Mouse (Mus musculus) ovary, postnatal 10 days (tissue): Measurements from ENCODE around the gene Erbb2.

Source experiments
- DNase-seq: peaks from one replicate; pipeline ENCODE4 v3.0.0; 2022; ENCODE audit warnings: low spot score

Erbb2 gene

DNA sequence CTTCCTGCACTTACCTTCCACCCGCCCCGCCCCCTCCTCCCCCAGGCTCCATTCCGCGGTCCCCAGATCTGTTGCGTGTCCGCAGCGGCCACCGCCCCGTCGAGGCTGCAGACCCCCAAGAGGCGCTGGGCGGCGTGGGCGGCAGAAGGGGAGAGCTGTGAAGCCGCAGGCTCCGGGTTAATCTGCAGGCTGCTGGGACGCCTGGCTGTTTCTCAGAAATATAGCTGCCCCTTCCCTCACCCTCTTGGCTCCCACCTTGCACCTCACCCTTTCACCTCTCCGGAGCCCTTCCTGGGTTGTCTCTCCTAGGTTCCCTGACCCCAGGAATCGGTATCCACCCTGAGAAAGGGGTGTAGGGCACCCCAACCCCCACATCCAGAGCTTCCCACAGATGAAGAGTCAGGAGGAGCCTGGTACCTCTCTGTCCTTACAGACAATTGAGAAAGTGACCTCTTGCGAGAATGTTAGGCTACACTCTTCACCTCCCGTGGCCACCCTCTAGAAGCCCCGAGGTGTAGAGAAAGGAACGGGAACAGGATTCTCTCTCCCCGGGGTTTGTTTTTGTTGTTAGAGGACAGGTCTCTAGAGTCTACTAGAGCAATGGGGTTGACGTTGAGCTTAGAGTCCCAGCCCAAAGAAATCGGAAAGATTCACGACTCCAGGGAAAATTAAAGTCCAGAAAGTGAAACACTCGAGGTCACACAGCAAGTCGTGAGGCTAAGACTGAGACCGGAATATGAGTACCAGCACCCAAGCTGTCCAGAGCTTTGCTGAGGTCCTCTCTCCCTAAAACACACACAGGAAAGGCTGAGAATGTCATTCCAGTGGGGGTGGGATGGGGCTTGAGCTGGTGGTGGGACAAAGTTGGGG, 46.1 kb downstream of the Erbb2 start:
- DNase-seq: no peak

DNA sequence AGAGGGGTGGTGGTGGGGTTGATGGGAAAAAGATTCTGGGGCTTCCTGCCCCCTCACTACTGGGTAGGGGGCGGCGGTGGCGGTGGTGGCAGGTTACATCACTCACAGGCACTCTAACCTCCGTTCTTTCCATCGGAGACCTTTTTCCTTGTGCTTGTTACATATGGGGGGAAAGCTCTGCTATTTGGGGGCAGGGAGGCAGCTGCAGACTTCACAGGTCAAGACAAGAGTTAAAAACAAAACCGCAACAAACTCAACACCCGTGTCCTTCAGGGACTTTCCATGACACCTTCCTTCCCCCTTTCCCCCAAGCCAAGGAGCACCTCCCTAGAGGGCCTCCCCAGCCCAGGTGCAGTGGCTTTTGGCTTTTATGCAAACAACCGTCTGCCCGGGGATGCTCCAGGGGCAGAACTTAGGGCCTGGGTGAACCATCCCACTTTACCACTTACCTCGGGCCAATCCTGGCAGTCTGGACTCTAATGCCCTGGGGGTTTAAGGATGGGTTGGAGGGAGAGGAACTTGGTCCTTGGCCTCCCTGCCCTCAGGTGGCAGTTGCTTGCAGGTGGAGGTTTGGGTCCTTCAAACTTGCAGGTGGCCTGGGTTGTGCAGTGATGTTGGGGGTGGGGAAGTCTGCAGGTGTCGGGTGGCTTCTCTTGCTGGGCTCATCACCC, 46.9 kb downstream of the Erbb2 start:
- DNase-seq: no peak

DNA sequence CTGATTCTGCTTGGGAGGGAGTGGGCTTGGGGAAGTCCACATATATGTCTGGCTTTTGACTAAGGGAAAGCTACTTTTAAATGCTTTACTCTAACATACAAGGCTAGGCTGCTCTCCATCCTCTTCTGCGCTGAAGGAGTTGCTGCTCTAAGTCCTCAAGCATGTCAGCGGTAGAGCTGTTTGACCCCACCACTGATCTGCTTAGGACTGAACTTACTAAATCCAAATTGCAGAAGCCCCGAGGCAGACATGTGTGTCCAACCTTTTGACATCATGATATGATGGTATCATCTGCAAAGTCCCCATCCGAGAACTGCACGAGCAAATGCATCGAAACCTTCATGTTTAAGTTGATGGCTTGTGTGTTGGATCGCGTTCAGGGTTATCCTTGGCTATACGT, 47.6 kb downstream of the Erbb2 start:
- no peak for DNase-seq

DNA sequence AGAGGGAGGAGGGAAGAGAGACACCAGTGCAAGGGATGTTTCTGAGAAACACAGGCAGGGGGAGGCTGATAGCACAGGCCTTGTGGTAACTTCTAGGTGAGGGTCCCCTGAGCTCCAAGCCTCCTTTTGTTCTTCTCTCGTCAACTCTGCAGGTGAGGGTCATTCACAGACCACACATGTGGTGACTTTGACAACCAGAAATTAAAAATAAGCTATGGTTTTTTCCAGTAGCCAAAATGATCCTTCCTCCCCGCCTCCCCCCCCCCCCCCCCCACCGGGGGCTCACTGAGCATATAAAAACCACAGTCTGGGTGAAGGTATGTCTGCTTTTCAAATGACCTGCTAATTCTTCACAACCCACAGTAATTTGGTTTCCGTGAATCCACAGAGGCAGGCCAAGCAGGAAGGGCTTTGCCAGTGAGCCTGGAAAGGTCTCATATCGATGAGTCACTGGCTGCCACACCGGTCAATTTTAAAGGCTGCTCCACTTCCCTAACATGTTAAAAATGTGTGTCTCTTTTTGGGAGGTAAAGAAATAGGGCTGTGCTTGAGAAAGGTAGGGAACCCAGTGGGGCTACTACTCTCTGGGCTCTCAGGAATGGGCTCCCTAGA, 48.9 kb downstream of the Erbb2 start:
- no peak for DNase-seq

DNA sequence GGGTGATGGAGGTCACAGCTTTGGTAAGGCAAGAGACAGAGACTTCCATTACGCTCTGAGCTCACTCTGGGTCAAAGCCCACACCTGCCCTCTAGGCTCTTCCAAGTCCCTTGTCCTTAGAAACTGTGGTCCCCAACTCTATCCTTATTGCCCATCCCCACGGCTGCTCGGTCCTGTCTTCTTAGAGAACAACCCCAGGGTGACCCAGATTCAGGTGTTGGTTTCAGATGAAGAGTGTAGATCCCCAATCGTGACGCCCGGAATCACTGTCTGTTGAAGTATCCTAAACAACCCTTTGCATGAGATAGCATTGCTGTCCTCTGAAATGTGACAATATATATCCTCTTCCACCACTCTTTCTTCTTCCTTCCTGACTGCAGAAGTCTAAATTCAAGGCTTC, 50.0 kb downstream of the Erbb2 start:
- no peak for DNase-seq

DNA sequence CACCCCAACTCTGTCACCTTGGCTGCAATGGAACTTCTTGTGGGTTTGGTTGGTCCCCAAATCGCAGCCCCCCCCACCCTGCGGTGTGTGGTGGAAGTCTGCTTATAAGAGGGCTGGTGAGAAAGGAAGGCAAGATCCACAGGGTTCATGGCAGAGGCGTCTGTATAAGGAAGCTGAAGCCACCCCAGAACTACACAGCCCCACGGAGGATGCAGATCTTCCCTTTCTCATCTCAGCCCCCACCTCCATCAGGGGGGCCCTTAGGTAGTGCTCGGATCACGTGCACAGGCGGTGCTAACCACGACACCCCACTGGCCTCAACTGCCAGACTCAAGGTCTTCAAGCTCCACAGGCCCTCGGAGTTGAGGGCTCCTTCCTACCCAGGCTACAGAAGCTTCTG, 51.6 kb downstream of the Erbb2 start:
- DNase-seq: no peak

DNA sequence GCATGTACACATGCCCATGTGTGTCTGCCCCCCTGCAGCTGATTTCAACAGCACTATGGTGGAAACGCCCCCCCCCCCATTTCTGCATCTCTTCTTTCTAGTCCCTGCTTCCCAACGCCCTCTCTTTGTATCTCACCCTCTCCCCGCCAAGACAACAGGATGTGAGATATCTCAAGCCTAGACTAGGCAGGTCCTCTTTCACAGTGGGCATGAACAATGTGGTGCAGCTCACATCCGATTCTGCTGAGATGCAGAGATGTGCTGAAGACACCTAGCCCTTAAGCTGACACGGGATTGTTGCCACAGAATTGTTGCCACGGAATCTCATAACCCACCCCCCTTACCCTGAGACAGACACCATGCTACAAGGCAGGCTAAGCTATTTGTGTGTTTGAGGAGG, 52.2 kb downstream of the Erbb2 start:
- no peak for DNase-seq

DNA sequence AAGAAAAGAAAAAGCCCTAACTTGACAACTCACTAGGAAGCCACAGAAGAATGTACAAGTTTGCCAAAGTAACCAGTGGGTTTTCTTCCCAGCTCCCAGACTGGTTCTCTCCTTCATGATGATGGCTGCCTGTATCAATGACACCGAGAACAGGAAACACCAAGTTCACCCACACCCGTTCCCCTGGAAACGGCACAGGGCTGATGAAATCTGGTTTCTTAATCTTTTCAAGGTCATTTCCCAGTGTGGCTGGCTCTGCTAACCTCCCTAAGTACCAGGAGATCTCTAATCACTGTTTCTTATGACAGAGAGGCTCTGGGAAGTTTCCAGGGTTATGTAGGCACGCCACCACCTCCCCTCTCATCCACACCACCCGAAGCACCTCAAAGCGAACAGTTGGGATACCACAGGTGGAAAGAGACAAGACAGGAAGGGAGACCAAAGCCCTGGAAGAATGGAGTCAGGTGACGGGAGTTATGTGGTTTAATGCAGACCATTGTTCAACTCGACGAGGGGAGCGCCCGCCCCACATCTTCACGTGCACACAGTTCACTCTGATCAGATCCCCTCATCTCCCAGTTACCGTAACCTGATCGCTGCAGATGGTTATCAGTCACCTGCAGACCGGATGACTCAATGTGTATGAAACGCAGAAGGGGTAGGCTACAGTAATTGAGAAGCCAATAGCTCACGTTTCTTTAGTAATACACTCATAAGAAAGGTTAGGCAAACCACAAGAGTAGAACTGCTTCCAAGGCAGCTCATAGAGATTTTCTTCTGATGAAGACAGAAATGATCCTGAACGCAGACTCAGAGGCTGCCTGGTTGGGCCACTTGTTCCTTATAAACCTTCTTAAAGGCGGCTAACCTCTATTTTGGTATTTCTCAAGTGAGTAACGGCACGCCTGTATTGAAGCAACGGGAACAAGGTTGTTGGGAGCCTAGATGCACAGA, 57.8 kb downstream of the Erbb2 start:
- no peak for DNase-seq

DNA sequence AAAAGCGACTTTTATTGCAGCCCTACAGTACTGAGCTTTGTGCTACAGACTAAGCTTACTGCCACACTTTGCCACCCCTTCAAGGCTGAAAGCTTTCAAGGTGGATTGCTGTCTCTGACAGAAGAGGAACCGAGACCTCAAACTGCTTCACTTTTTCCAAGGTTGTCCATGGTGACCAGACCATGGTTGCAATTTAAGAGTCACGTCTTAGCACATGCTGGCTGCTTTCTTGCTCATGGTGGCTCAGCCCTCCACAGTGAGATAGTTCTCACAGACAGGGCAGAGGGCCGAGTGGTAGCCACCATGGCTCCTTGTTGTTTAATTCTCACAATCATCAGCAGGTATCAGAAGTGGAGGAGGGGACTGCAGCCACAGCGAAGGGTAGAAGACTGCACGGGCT, 58.5 kb downstream of the Erbb2 start:
- no peak for DNase-seq

DNA sequence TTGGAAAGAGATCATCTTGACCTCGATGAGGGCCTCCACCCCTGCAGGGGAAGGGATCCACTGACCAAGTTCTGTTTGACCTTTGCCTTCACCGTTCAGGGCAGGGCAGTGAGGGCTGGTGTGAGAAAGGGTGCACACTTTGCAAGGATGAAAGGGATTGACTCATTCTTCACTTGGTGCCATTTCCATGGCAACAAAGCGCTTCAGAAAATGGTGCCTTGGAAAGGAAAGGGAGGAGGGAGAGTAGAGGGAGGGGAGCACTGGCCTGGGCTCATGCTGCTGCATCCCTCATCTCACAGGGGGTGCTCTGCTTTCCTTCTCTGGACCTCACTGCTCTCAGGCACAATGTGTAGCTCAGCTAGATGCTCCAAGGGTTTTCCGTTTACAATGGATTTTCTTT, 60.4 kb downstream of the Erbb2 start:
- no peak for DNase-seq

DNA sequence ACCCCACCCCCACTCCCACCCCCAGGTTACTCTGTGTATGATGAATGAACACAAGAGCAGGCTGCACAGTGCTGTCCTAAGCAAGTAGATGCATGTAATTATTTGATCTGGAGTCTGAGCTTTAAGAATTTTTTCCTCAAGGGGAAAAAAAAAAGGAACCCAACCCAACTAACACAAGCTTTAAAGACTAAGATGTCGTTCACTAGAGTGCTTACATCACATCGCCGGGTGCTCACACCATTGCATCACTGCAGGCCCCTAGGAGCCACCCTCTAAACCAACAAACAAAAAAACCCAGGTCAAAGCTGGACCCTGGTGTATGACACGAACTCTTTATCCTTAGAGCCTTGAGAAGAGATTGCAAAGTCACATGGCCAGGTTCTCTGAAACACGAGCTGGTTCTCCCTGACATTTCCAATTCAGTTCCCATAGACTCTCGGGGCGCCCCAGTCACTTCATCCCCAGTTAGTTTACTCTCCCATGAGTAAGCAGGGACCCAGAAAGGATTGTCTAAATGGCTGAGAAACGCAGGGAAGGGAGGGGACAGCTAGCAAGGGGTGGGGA, 61.7 kb downstream of the Erbb2 start:
- DNase-seq: no peak

DNA sequence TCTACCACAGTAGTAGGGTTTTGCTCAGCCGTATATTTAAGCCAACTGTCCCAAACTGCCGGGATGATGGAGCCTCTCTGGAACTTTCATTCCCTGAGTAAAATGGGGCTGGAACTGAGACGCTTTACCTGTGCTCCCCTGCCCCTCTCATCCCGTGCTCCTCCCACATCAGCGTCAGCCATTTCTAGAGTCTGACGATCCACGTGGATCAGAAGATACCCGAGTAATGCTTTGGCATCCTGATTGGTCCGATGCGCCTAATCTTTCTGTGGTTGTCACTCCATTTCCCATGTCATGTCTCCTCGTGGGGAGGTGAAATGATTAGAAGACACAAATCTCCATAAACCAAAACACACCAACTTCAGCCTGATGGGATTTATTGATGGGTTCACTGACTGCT, 62.7 kb downstream of the Erbb2 start:
- no peak for DNase-seq

DNA sequence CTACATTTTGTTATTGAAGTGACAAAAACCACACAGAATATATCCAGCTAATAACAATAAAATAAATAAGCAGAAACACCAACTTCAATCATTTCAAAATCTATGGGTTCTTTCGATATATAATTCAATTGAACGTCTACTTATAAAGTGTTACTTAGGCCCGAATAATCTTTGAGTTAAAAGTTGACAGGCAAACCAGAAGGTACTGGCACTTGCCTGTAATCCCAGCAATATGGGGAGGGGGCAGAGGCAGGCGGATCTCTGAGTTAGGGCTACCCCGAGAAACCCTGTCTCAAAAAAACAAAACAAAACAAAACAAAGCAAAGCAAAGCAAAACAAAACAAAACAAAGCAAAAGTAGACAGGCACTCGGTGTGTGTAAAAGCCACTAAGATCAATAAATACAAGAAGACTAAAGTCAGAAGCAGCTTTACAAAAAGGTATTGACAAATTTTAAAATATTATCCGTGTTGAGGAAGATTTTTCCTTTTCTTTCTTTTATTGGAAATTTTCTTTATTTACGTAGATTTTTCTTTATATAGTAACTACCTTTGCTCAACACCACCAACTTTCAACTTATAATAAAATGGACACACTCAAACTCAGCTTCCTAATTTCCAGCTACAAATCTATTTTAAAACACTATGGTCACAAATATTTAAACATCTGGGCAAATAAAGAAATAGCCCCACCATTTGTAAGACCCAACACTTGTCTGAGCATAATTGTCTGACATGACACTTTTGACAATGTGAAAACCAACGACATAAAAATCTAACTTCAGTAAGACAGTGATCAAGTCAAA, 63.6 kb downstream of the Erbb2 start:
- no peak for DNase-seq

DNA sequence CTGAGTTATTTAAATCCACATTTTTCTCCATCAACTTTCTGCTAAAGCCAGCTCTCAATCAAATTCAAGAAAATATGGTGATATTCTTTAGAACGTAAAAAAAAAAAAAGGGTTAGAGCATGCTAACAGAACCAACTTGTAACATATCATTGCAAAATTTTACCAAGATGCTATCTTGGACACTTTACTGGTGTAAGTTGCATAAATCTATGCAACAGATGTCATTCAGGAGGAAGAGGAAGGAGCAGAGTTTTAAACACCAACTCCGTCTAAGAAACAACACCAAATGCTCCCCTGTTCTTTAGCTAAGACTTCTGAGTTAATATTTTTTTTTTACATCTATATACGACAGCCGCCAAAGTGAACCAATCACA, 64.2 kb downstream of the Erbb2 start:
- no peak for DNase-seq

DNA sequence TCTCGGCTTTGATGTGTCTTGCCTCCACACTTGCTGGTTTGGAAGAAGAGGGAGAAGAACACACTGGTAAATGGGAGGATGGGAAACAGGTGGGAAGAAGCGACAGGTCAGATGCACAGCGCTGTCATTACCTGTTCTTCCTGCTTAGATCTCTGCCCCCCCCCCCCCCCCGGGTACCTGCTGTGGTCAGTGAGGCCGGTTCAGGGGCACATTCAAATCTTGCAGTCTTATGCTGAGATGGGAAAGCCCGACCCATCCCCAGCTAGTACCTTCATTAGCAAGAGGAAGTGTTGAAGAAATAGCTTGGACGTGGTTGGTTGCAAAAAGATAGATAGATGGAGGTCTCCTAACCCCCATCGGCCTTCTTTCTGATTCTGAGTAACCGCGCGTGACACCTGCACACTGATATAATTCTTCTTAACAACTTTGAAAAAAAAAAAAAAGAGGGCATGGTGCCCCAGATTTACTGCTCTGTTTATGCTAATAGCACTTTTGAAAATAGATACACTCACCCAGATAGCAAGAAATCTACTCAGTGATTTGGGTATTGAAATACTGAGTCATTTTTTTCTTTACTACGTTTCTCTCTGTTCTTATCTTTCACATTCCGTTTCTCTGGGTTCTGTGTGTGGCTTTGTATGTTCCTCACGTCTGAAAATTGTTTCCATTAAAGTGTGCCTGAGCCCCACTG, 64.9 kb downstream of the Erbb2 start:
- no peak for DNase-seq

DNA sequence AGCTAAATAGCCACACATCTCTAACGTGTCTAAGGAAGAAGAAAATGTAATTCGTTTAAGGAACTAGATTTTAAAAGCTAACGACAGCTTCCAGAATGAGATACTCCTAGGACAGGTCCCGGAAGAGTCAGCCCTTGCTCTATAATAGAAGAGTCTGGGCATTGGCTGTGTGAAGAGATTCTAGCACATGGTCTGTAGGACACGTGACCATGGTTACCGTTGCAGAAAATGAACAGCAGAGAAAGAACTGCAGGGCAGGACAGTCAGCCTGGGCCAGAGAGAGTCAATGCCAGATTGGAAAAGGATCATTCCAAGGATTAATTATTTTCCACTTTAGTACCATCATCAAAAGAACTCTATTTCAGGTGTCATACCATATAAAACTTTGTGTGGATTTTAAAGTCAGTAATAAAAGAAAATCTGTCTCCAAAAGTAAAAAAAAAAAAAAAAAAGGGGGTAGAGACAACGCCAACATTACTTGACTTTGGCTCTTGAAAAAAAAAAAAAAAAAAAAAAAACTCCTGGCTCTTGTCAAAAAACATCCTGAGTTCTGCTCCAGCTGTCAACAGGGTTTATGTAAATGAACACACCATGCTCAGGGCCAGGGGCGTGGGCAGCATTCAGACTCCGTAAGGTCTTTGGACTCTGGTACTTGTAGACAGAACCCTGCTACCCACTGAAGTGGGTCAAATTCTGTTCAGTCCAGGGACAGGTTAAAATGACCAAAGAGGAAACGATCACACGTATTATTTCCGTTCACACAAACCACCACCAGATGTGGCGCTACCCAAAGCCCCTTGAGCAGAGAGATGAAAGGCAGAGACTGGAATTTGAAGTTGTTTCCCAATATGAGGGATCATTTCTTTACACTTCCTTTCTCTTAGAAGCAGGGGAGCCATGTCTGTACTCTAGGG, 67.0 kb downstream of the Erbb2 start:
- no peak for DNase-seq

DNA sequence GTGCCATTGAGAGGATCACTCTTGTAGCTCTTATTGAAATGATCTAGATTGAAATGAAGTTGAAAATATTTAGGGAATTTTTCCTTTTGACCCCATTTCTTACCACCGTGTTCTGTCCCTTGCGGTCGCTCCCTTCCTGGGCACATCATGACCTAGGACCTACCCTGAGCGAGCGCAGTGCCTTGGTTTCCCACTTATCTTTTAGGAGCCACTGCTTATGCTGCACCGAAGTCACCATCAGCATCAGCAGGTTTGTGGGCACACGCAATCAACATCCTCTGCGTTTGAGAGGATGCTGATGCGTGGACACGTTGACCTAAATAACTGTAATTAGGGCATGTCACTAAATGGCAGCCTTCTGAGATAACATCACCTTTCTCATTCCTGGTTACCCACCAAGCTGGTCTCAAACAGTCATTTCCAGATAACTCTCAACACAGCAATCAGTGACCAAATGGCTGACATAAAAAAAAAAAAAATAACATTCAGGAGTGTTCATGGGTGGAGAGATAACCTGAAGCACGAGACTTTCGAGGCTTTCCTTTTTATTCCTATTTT, 67.7 kb downstream of the Erbb2 start:
- DNase-seq: no peak

DNA sequence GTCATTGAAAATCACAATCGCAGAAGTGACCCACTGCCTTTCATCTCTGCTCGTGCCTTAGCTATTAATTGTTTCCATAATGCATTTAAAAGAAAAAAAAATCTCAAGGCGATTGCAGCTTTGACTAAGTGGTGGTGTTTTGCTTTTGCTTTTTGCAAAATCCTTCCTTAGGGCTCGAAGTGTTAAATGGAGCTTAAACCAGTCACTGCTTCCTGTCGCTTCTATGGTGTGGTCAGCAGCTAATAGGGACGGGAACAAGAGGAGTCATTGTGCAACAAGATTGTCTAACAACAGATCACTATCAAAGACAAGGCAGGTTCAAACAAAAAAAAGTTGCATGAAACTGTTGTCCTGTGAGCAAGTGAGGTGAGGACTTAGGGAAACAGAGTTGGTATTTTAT, 69.0 kb downstream of the Erbb2 start:
- no peak for DNase-seq

DNA sequence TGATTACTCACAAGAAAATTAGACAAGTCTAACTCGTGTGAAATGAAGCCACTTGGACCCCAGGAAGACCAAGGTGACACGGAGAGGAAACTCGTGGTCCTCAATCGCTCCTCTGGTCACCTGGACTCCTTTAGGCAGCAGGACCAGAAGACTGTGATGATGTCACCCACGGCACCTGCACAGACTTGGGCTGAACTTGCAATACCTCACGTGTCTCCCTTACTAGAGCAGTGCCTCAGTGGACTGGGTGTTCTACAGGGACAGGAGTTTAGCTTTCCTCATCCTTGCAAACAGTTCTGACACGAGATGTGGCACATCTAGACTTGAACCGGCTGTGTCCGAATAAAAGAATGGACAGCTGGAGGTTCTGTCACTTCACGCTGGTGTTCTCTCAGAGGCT, 69.8 kb downstream of the Erbb2 start:
- DNase-seq: no peak
